Mouse (Mus musculus): ENCODE measurements around the gene Htr1a. TPM values are rescaled to one million over a fixed set of nuclear protein-coding genes. Genes with fewer than 3 reads are reported as not detected.

Gene Htr1a
- not detected in 2 replicates for polyA plus RNA-seq (2015; fragmentation: Nextera tagmentation; extraction: Ambion mirVana)

- no peak for ATAC-seq (replicated peaks; ENCODE audit: insufficient number of reproducible peaks, insufficient read depth, low FRiP score, low read depth)
Observed at GRCm38 (mm10) chr13:105443339-105443738, at the start of gene Htr1a. Gene Htr1a (plus strand): TSS chr13:105443639.

GRCm38 (mm10) chr13:105411535-105412326, 31.7 kb upstream of the Htr1a start:
- no peaks in the 10 kb centered on the region for H3K9me3 ChIP-seq (replicated peaks)
- H3K4me2 ChIP-seq: no peak overlapping the region
- no peak for ATAC-seq (replicated peaks; ENCODE audit: insufficient number of reproducible peaks, insufficient read depth, low FRiP score, low read depth)
- H3K36me3 ChIP-seq: no peaks in the 10 kb centered on the region
- H3K4me3 ChIP-seq: no peak overlapping the region
- no peaks in the 10 kb centered on the region for H3K27me3 ChIP-seq
- 67% methylated on average over 10 of the region's 10 CpGs for WGBS
- no peaks in the 10 kb centered on the region for H3K4me1 ChIP-seq (replicated peaks)
- H3K9ac ChIP-seq: no peak overlapping the region
- H3K27ac ChIP-seq: no peak overlapping the region

More at GRCm38 (mm10) chr13:105443339-105443738, at the start of gene Htr1a:
- Histone ChIP-seq H3K9ac (no peak within 1 kb of the TSS), H3K27ac (no peak within 1 kb of the TSS), H3K9me3 (replicated peaks) (no peaks in the 10 kb centered on the region), H3K4me3 (no peak within 1 kb of the TSS), H3K4me2 (no peak within 1 kb of the TSS), H3K36me3 (no peaks in the 10 kb centered on the region), H3K27me3 (peaks cover 47% of the 10 kb centered on the region), H3K4me1 (replicated peaks) (no peaks in the 10 kb centered on the region)
- WGBS: 3% methylated on average over 8 of the region's 8 CpGs

- Histone ChIP-seq H3K27me3 (no peaks in the 10 kb centered on the region), H3K4me2 (no peak overlapping the region), H3K9ac (no peak overlapping the region), H3K27ac (no peak overlapping the region), H3K4me1 (replicated peaks) (no peaks in the 10 kb centered on the region), H3K9me3 (replicated peaks) (no peaks in the 10 kb centered on the region), H3K36me3 (no peaks in the 10 kb centered on the region), H3K4me3 (no peak overlapping the region)
- no peak for ATAC-seq (replicated peaks; ENCODE audit: insufficient number of reproducible peaks, insufficient read depth, low FRiP score, low read depth)
- WGBS: 67% methylated on average over 3 of the region's 3 CpGs
Observed at GRCm38 (mm10) chr13:105412327-105412722, 31.1 kb upstream of the Htr1a start.

GRCm38 (mm10) chr13:105433141-105433540, 10.3 kb upstream of the Htr1a start:
- WGBS: 63% methylated on average over 2 of the region's 2 CpGs
- Histone ChIP-seq H3K9ac (no peak overlapping the region), H3K4me1 (replicated peaks) (no peaks in the 10 kb centered on the region), H3K27me3 (no peaks in the 10 kb centered on the region), H3K4me2 (no peak overlapping the region), H3K36me3 (no peaks in the 10 kb centered on the region), H3K27ac (no peak overlapping the region), H3K4me3 (no peak overlapping the region), H3K9me3 (replicated peaks) (no peaks in the 10 kb centered on the region)
- ATAC-seq (replicated peaks; ENCODE audit: insufficient number of reproducible peaks, insufficient read depth, low FRiP score, low read depth): no peak

- Histone ChIP-seq H3K9me3 (replicated peaks) (no peaks in the 10 kb centered on the region), H3K4me2 (no peak overlapping the region), H3K27me3 (no peaks in the 10 kb centered on the region), H3K36me3 (no peaks in the 10 kb centered on the region), H3K9ac (no peak overlapping the region), H3K4me1 (replicated peaks) (no peaks in the 10 kb centered on the region), H3K27ac (no peak overlapping the region), H3K4me3 (no peak overlapping the region)
- 88% methylated on average over 1 of the region's 1 CpGs for WGBS
- ATAC-seq (replicated peaks; ENCODE audit: insufficient number of reproducible peaks, insufficient read depth, low FRiP score, low read depth): no peak
Observed at GRCm38 (mm10) chr13:105433630-105434029, 9.8 kb upstream of the Htr1a start.

- H3K9ac ChIP-seq: no peak overlapping the region
- no peak overlapping the region for H3K4me2 ChIP-seq
- peaks cover 47% of the 10 kb centered on the region for H3K27me3 ChIP-seq
- no peaks in the 10 kb centered on the region for H3K36me3 ChIP-seq
- no peak overlapping the region for H3K4me3 ChIP-seq
- no peaks in the 10 kb centered on the region for H3K4me1 ChIP-seq (replicated peaks)
- ATAC-seq (replicated peaks; ENCODE audit: insufficient number of reproducible peaks, insufficient read depth, low FRiP score, low read depth): no peak
- no peak overlapping the region for H3K27ac ChIP-seq
- H3K9me3 ChIP-seq (replicated peaks): no peaks in the 10 kb centered on the region
- 4% methylated on average over 6 of the region's 6 CpGs for WGBS
Observed at GRCm38 (mm10) chr13:105442576-105442975, 863 bp upstream of the Htr1a start.

GRCm38 (mm10) chr13:105443871-105444237, 415 bp downstream of the Htr1a start:
- no peaks in the 10 kb centered on the region for H3K36me3 ChIP-seq
- ATAC-seq (replicated peaks; ENCODE audit: insufficient number of reproducible peaks, insufficient read depth, low FRiP score, low read depth): no peak
- H3K27ac ChIP-seq: no peak overlapping the region
- H3K27me3 ChIP-seq: peaks cover 47% of the 10 kb centered on the region
- no peak overlapping the region for H3K4me2 ChIP-seq
- H3K9me3 ChIP-seq (replicated peaks): no peaks in the 10 kb centered on the region
- H3K4me1 ChIP-seq (replicated peaks): no peaks in the 10 kb centered on the region
- WGBS: under 1% methylated on average over 15 of the region's 15 CpGs
- no peak overlapping the region for H3K4me3 ChIP-seq
- H3K9ac ChIP-seq: no peak overlapping the region

GRCm38 (mm10) chr13:105444238-105444894, 927 bp downstream of the Htr1a start:
- Histone ChIP-seq H3K9ac (no peak overlapping the region), H3K4me3 (no peak overlapping the region), H3K4me2 (no peak overlapping the region), H3K27ac (no peak overlapping the region), H3K36me3 (no peaks in the 10 kb centered on the region), H3K27me3 (peaks cover 47% of the 10 kb centered on the region), H3K9me3 (replicated peaks) (no peaks in the 10 kb centered on the region), H3K4me1 (replicated peaks) (no peaks in the 10 kb centered on the region)
- 1% methylated on average over 39 of the region's 39 CpGs for WGBS
- peak; percentile 39; the same call in 1 of the 2 replicates for ATAC-seq (replicated peaks; ENCODE audit: insufficient number of reproducible peaks, insufficient read depth, low FRiP score, low read depth)

- no peak overlapping the region for H3K27ac ChIP-seq
- no peak overlapping the region for H3K9ac ChIP-seq
- no peaks in the 10 kb centered on the region for H3K9me3 ChIP-seq (replicated peaks)
- no peak overlapping the region for H3K4me2 ChIP-seq
- H3K36me3 ChIP-seq: no peaks in the 10 kb centered on the region
- H3K27me3 ChIP-seq: peaks cover 47% of the 10 kb centered on the region
- no peak for ATAC-seq (replicated peaks; ENCODE audit: insufficient number of reproducible peaks, insufficient read depth, low FRiP score, low read depth)
- 1% methylated on average over 26 of the region's 26 CpGs for WGBS
- H3K4me3 ChIP-seq: no peak overlapping the region
- no peaks in the 10 kb centered on the region for H3K4me1 ChIP-seq (replicated peaks)
Observed at GRCm38 (mm10) chr13:105444895-105445281, 1.4 kb downstream of the Htr1a start.

GRCm38 (mm10) chr13:105446239-105446638, 2.8 kb downstream of the Htr1a start:
- WGBS: 5% methylated on average over 4 of the region's 4 CpGs
- Histone ChIP-seq H3K36me3 (no peaks in the 10 kb centered on the region), H3K4me1 (replicated peaks) (no peaks in the 10 kb centered on the region), H3K9me3 (replicated peaks) (no peaks in the 10 kb centered on the region), H3K4me2 (no peak overlapping the region), H3K9ac (no peak overlapping the region), H3K27me3 (peaks cover 47% of the 10 kb centered on the region), H3K4me3 (no peak overlapping the region), H3K27ac (no peak overlapping the region)
- ATAC-seq (replicated peaks; ENCODE audit: insufficient number of reproducible peaks, insufficient read depth, low FRiP score, low read depth): no peak

GRCm38 (mm10) chr13:105447695-105448094, 4.3 kb downstream of the Htr1a start:
- ATAC-seq (replicated peaks; ENCODE audit: insufficient number of reproducible peaks, insufficient read depth, low FRiP score, low read depth): no peak
- Histone ChIP-seq H3K36me3 (no peaks in the 10 kb centered on the region), H3K27me3 (peaks cover 46% of the 10 kb centered on the region), H3K4me2 (no peak overlapping the region), H3K4me1 (replicated peaks) (no peaks in the 10 kb centered on the region), H3K9ac (no peak overlapping the region), H3K27ac (no peak overlapping the region), H3K9me3 (replicated peaks) (no peaks in the 10 kb centered on the region), H3K4me3 (no peak overlapping the region)
- WGBS: 53% methylated on average over 2 of the region's 2 CpGs

GRCm38 (mm10) chr13:105451536-105451935, 8.1 kb downstream of the Htr1a start:
- Histone ChIP-seq H3K9me3 (replicated peaks) (no peaks in the 10 kb centered on the region), H3K27ac (no peak overlapping the region), H3K36me3 (no peaks in the 10 kb centered on the region), H3K4me2 (no peak overlapping the region), H3K4me3 (no peak overlapping the region), H3K27me3 (peaks cover 8% of the 10 kb centered on the region; the same call in 1 of the 2 replicates), H3K9ac (no peak overlapping the region), H3K4me1 (replicated peaks) (no peaks in the 10 kb centered on the region)
- WGBS: 82% methylated on average over 3 of the region's 3 CpGs
- no peak for ATAC-seq (replicated peaks; ENCODE audit: insufficient number of reproducible peaks, insufficient read depth, low FRiP score, low read depth)
